Mouse (Mus musculus) lung, postnatal 10 days (tissue): ENCODE data around the gene Hdgfl2.

Source experiments
- DNase-seq: peaks from one replicate; pipeline ENCODE4 v3.0.0; 2021

Gene Hdgfl2

GRCm38 (mm10) chr17:56078880-56079795, at the start of gene Hdgfl2:
Gene Hdgfl2 (plus strand): TSS chr17:56079634.
- DNase-seq = peak; percentile 100

GRCm38 (mm10) chr17:56030238-56030870, 49.1 kb upstream of the Hdgfl2 start:
- no peak for DNase-seq

GRCm38 (mm10) chr17:56030919-56031318, 48.5 kb upstream of the Hdgfl2 start:
- no peak for DNase-seq

GRCm38 (mm10) chr17:56031431-56031830, 48.0 kb upstream of the Hdgfl2 start:
- DNase-seq = no peak

GRCm38 (mm10) chr17:56032127-56032733, 47.2 kb upstream of the Hdgfl2 start:
- no peak for DNase-seq

GRCm38 (mm10) chr17:56032831-56033230, 46.6 kb upstream of the Hdgfl2 start:
- DNase-seq = no peak

- no peak for DNase-seq
Measured at GRCm38 (mm10) chr17:56034040-56034725, 45.3 kb upstream of the Hdgfl2 start.

GRCm38 (mm10) chr17:56034726-56035100, 44.7 kb upstream of the Hdgfl2 start:
- no peak for DNase-seq

GRCm38 (mm10) chr17:56035216-56035615, 44.2 kb upstream of the Hdgfl2 start:
- DNase-seq = no peak

- peak; percentile 99 for DNase-seq
Measured at GRCm38 (mm10) chr17:56036176-56036900, 43.1 kb upstream of the Hdgfl2 start, which contains the start of gene Sh3gl1. Gene Sh3gl1 (minus strand): TSS chr17:56036635.

- no peak for DNase-seq
Measured at GRCm38 (mm10) chr17:56036901-56037287, 42.5 kb upstream of the Hdgfl2 start.

- DNase-seq = peak; percentile 42
Measured at GRCm38 (mm10) chr17:56038583-56039261, 40.7 kb upstream of the Hdgfl2 start.

GRCm38 (mm10) chr17:56039345-56039744, 40.1 kb upstream of the Hdgfl2 start:
- no peak for DNase-seq

GRCm38 (mm10) chr17:56040030-56040856, 39.2 kb upstream of the Hdgfl2 start, which contains the start of gene Chaf1a:
Gene Chaf1a (plus strand): TSS chr17:56040439.
- peak; percentile 99 for DNase-seq

- DNase-seq = no peak
Measured at GRCm38 (mm10) chr17:56040857-56041163, 38.6 kb upstream of the Hdgfl2 start.

GRCm38 (mm10) chr17:56051369-56051768, 28.1 kb upstream of the Hdgfl2 start:
- no peak for DNase-seq

GRCm38 (mm10) chr17:56054938-56055337, 24.5 kb upstream of the Hdgfl2 start:
- no peak for DNase-seq

GRCm38 (mm10) chr17:56055945-56056678, 23.3 kb upstream of the Hdgfl2 start:
- no peak for DNase-seq

- DNase-seq = no peak
Measured at GRCm38 (mm10) chr17:56057381-56058120, 21.9 kb upstream of the Hdgfl2 start.
